Mouse (Mus musculus): Measurements from ENCODE around the gene Cfap157. TPM values are rescaled to one million over a fixed set of nuclear protein-coding genes. Genes with fewer than 3 reads are reported as not detected.

The Cfap157 gene
- total RNA-seq, 2 experiments from 2014 or later, result not detected

- no peak for DNase-seq
Measured at GRCm38 (mm10) chr2:32781710-32782109, 2.5 kb downstream of the Cfap157 start.

GRCm38 (mm10) chr2:32779714-32780113 lies 4.5 kb downstream of the Cfap157 start:
- DNase-seq, result no peak

DNA sequence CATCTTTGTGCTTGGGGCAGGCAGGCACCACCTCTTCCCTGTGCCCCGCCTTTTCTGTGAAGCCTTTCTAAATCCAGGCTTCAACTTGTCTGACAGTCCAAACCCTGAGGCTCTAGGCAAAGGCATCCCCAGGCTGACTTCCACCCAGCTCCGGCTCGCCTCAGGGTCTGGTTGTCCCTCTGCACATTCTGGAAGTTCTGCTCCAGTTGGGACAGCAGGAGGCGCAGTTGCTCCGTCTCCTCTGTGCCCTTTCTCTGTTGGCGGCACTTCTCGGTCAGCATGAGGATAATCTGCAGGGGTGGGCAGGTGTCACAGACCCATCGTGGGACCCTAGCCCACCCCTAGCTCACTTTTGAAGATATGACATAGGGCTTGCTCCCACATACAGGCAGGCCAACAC lies 5.1 kb downstream of the Cfap157 start:
- peak; percentile 67 to 70 for DNase-seq

- no peak for DNase-seq
Measured at GRCm38 (mm10) chr2:32778081-32778480, 6.1 kb downstream of the Cfap157 start.

DNA sequence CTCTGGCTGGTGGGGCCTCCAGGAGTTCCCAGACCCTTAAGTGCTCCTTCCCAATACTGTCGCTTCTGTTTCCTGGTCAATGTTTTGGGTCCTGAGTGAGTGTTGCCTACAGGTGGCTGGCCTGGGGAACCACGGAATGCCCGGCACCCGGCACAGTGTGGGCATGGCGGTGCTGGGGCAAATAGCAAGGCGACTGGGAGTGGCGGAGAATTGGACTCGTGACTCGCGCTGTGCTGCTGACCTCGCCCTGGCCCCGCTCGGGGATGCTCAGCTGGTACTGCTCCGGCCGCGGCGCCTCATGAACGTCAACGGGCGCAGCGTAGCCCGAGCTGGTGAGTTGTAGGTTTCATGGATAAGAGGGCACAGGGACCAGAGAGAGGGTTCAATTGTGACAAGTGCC lies 8.0 kb downstream of the Cfap157 start:
- DNase-seq, result peak in 1 of 2 experiments; percentile 18

DNA sequence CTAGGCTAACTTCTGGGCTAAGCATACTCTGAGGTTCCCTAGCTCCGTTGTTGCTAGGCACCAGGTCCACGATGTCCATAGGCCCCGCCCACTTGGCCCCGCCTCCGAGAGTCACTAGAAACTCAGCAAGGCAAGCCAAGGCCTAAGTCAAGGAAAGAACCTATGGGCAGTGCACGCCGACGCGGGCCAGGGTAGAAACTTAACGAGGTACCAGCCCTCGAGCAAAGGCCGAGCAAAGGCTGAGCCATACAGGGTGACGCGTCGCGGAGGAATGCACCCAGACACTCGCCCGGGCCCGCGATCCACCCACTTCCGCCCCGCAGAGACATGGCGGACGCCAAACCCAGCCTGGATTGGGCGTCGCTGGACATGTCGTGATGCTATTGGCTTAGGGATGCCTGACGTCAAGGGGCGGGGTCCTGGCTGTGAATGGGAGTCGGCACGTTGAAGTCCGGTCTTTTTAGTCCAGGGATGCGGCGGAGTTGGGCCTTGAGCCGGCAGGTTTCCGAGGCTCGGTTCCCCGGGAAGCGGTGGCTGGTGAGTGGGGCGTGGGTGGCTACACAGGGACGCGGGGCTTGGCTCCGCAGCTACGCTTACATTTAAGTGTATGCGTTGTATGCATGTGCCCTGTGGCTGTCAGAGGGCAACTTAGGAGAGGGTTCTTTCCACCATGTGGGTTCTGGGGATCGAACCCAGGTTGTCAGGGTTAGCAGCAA lies 8.7 kb downstream of the Cfap157 start, which contains the start of the genes Ttc16 and Ptrh1:
Gene Ttc16 (minus strand): TSS at position 275 of the 716 bp plus-strand sequence.
Gene Ptrh1 (plus strand): TSS at position 428 of the 716 bp plus-strand sequence.
- DNase-seq, result peak; percentile 99

- no peak for DNase-seq
Measured at GRCm38 (mm10) chr2:32772626-32773279, 11.5 kb downstream of the Cfap157 start.

DNA sequence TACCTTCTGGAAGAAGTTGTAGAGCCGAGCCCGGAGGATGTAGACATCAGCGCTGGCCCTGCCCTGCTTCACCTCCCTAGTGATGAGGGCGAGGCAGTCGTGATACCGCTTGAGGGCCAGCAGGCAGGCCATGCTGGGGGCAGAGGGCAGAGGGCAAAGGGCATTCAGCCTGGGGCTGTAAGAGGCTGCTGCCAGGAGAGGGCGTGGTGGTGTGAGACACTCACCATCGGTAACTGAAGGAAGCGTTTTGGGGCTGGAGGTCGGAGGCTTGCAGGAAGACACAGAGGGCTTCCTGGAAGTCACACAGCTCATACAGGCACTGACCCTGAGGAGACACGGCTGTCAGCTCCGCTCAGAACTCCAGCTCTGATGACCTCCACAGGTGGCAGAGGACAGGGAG lies 12.3 kb downstream of the Cfap157 start:
- no peak for DNase-seq

DNA sequence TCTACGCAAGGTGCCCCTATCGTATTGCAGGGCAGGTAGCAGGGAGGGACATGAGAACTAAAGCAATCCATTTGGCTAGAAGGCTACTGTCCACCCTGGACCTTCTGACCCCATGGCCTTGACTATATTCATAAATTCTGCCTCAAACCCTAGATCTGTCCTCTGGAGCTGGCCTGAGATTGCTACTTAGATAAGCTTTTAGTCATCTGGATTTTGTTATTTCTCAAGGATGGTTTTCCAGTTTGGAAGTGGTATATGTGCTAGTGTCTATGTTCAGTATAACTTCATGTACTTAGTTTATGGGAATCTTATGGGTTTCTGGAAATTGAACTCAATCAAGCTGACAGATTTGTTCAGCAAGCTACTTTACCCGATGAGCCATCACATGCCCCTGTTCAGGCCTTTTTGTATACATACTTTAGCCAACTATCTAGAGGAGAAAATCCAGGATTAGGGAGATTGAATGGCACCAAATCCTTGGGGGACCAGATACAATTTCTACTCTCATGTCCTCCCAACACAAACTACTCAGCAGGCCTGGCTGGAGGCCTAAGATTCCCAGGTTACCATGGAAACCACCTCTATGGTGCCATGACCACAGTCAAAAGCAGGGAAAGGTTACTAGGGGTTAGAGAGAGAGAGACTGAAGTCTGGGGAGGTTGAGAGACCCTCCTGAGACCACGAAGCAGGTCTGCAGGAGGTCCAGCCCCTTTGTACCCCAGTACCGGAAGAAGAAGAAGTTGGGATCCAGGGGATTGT lies 14.7 kb downstream of the Cfap157 start:
- DNase-seq, result no peak

- DNase-seq, result no peak
Measured at GRCm38 (mm10) chr2:32768661-32769285, 15.5 kb downstream of the Cfap157 start.

DNA sequence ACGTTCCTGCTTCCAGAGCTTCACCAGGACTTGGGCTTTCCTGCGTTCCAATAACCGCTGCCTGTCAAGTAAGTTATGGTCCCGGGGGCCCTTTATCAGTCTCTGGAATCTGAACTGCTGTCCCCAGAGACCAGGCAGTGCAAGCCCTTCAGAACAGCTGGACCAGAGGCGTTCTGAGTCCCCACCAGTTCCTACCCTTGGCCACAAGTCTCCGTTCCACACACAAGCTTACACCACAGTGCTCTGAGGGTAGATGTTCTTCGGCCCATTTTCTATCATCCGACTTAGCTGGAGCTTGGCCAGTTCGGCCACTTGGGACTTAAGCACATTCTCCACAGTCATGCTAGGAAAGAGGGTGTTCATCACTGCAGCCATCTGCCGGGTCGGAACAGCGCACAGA lies 17.0 kb downstream of the Cfap157 start:
- DNase-seq, result no peak

- no peak for DNase-seq
Measured at GRCm38 (mm10) chr2:32763353-32763752, 20.9 kb downstream of the Cfap157 start.

GRCm38 (mm10) chr2:32761859-32762258 lies 22.4 kb downstream of the Cfap157 start:
- DNase-seq, result no peak

GRCm38 (mm10) chr2:32761361-32761760 lies 22.9 kb downstream of the Cfap157 start:
- no peak for DNase-seq

DNA sequence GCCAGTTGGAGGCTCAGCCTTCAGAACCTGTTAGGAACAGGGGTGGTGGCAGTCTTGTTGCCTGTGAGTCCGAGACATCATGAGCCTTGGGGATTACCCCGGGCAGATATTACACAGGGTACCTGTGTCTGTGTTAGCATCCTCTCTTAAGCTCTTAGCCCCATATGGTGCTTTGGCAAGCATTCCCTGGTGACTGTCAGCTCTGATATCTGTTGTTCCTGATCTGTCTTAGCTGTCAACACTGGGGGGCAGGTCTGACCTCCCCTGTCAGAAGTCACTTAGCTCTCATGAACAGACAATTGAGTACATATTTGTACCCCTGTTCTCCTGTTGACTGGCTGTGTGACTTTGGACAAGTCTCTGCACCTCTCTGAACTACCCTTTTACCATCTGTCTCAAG lies 25.2 kb downstream of the Cfap157 start:
- no peak for DNase-seq

GRCm38 (mm10) chr2:32758503-32758902 lies 25.7 kb downstream of the Cfap157 start:
- DNase-seq, result no peak

- DNase-seq, result peak; percentile 98
Measured at GRCm38 (mm10) chr2:32757056-32757845, 27.0 kb downstream of the Cfap157 start, which contains the start of gene Tor2a. TSS of gene Tor2a (plus strand) at chr2:32757234.

DNA sequence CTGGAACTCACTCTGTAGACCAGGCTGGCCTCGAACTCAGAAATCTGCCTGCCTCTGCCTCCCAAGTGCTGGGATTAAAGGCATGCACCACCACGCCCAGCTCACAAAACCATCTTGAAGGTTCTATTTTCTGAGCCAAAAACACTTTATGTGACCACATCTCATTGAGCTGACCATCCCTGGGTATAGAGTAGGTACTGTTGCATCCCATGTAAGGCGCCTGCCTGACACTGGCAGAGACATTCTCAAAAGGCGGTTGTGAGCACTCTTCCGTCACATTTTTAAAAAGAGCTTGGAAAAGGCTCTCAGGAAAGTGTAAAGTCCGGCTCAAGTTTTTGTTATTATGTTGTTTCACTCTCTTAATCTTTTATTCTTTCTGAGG lies 27.6 kb downstream of the Cfap157 start:
- no peak for DNase-seq

- no peak for DNase-seq
Measured at GRCm38 (mm10) chr2:32752181-32752580, 32.0 kb downstream of the Cfap157 start.

- no peak for DNase-seq
Measured at GRCm38 (mm10) chr2:32751665-32752033, 32.6 kb downstream of the Cfap157 start.

- DNase-seq, result peak; percentile 84 to 85
Measured at GRCm38 (mm10) chr2:32750887-32751664, 33.2 kb downstream of the Cfap157 start.

Data from adrenal gland, postnatal 36 days (tissue).